Mouse (Mus musculus) lung, postnatal 0 days (tissue): ENCODE measurements around the gene Rab40b. TPM values are rescaled to one million over a fixed set of nuclear protein-coding genes. Genes with fewer than 3 reads are reported as not detected.

Experiments used
- ATAC-seq: fragments of 200-750 bp; cut with Nextera tagmentation; 2 replicates; pipeline ENCODE4 v1.8.0; 2017; ENCODE audit warnings: moderate library complexity
- DNase-seq: peaks from one replicate; pipeline ENCODE4 v3.0.0-alpha.2; 2016; ENCODE audit warnings: low spot score
- H3K27ac ChIP-seq: fragments of 300-500 bp; sonication (generic); 2 replicates; pipeline ENCODE4 v1.5.1; 2014; ENCODE audit warnings: antibody characterized with exemption, mild to moderate bottlenecking, low read length, mixed read lengths
- H3K27me3 ChIP-seq: fragments of 300-500 bp; sonication (generic); replicated peaks from 2 replicates; pipeline ENCODE4 v1.6.1; 2014; ENCODE audit warnings: low read length, mixed read lengths; ENCODE audit not compliant: insufficient read depth
- H3K36me3 ChIP-seq: fragments of 300-500 bp; sonication (generic); 2 replicates; pipeline ENCODE4 v1.6.1; 2014; ENCODE audit warnings: low read length, mixed read lengths; ENCODE audit not compliant: insufficient read depth
- H3K4me1 ChIP-seq: fragments of 300-500 bp; sonication (generic); 2 replicates; pipeline ENCODE4 v1.6.1; 2014; ENCODE audit warnings: antibody characterized with exemption, low read depth, low read length, mixed read lengths; ENCODE audit not compliant: insufficient read depth
- H3K4me2 ChIP-seq: fragments of 300-500 bp; sonication (generic); replicated peaks from 2 replicates; pipeline ENCODE4 v1.6.1; 2014; ENCODE audit warnings: low read depth, mild to moderate bottlenecking, low read length, moderate library complexity, mixed read lengths
- H3K4me3 ChIP-seq: fragments of 300-500 bp; sonication (generic); 2 replicates; pipeline ENCODE4 v1.5.1; 2014; ENCODE audit warnings: low read depth, low read length
- H3K9ac ChIP-seq: fragments of 300-500 bp; sonication (generic); replicated peaks from 2 replicates; pipeline ENCODE4 v1.6.1; 2014; ENCODE audit warnings: low read depth, mild to moderate bottlenecking
- H3K9me3 ChIP-seq: fragments of 300-500 bp; sonication (generic); 2 replicates; pipeline ENCODE4 v1.6.1; 2016; ENCODE audit warnings: low read length, mixed read lengths
- CTCF ChIP-seq: IDR thresholded peaks from 2 replicates; pipeline ENCODE4 v1.5.1; 2016; ENCODE audit warnings: antibody characterized with exemption, mild to moderate bottlenecking
- EP300 ChIP-seq: IDR thresholded peaks from 2 replicates; pipeline ENCODE4 v1.6.1; 2016; ENCODE audit warnings: antibody characterized with exemption, mild to moderate bottlenecking, control low read depth
- WGBS: fragments of 180-500 bp; shearing (Covaris S2); extraction: QIAGEN DNeasy Blood & Tissue Kit; methylation state at CpG from one replicate; pipeline ENCODE4 v1.1.7; 2014; 5-methylcytosine and 5-hydroxymethylcytosine counted together
- polyA plus RNA-seq: library from polyadenylated mRNA; unstranded; fragments of >200 nt; fragmentation: Nextera tagmentation; extraction: Ambion mirVana; gene quantifications from 2 replicates; pipeline ENCODE4 v1.2.1, GENCODE M21; 2015

Rab40b gene
- polyA plus RNA-seq, 1 experiment from 2014 or later, result 4.0 TPM

- no peaks in the 10 kb centered on the region for H3K9me3 ChIP-seq
- ATAC-seq (peak; percentile 100), DNase-seq (peak; percentile 99)
- peak within 1 kb of the TSS; percentile 70 for H3K9ac ChIP-seq
- H3K27ac ChIP-seq, result peak within 1 kb of the TSS; percentile 68
- H3K4me3 ChIP-seq, result peak within 1 kb of the TSS; percentile 78
- no peaks in the 10 kb centered on the region for H3K27me3 ChIP-seq
- H3K4me1 ChIP-seq, result peaks cover 4% of the 10 kb centered on the region; the same call in 1 of the 2 replicates
- H3K4me2 ChIP-seq, result peak within 1 kb of the TSS; percentile 93
- 2% methylated on average over 28 of the region's 28 CpGs for WGBS
- no peaks in the 10 kb centered on the region for H3K36me3 ChIP-seq
- no peak for TF ChIP-seq EP300
- peak; percentile 55 for TF ChIP-seq CTCF
Observed at GRCm38 (mm10) chr11:121420830-121421552, 32.9 kb upstream of the Rab40b start, which contains the start of gene Fn3krp. TSS of gene Fn3krp (plus strand) at chr11:121421401.

GRCm38 (mm10) chr11:121420379-121420778 lies 32.3 kb upstream of the Rab40b start:
- no peak for TF ChIP-seq EP300
- TF ChIP-seq CTCF, result no peak
- peak overlapping the region; percentile 93; the same call in 1 of the 2 replicates for H3K4me2 ChIP-seq
- ATAC-seq (no peak), DNase-seq (no peak)
- H3K4me1 ChIP-seq, result peaks cover 4% of the 10 kb centered on the region; the same call in 1 of the 2 replicates
- H3K9ac ChIP-seq, result no peak overlapping the region
- WGBS, result 49% methylated on average over 5 of the region's 5 CpGs
- no peaks in the 10 kb centered on the region for H3K36me3 ChIP-seq
- H3K9me3 ChIP-seq, result no peaks in the 10 kb centered on the region
- no peak overlapping the region for H3K4me3 ChIP-seq
- H3K27me3 ChIP-seq, result no peaks in the 10 kb centered on the region
- H3K27ac ChIP-seq, result no peak overlapping the region

GRCm38 (mm10) chr11:121418932-121419331 lies 30.9 kb upstream of the Rab40b start:
- WGBS, result 43% methylated on average over 2 of the region's 2 CpGs
- Histone ChIP-seq H3K4me3 (no peak overlapping the region), H3K36me3 (no peaks in the 10 kb centered on the region), H3K27ac (no peak overlapping the region), H3K4me2 (no peak overlapping the region), H3K4me1 (peaks cover 4% of the 10 kb centered on the region; the same call in 1 of the 2 replicates), H3K27me3 (no peaks in the 10 kb centered on the region), H3K9me3 (no peaks in the 10 kb centered on the region), H3K9ac (no peak overlapping the region)
- TF ChIP-seq CTCF, result no peak
- no peak for TF ChIP-seq EP300
- no peak for DNase-seq
- no peak for ATAC-seq

GRCm38 (mm10) chr11:121417971-121418370 lies 29.9 kb upstream of the Rab40b start:
- ATAC-seq, result no peak
- Histone ChIP-seq H3K36me3 (no peaks in the 10 kb centered on the region), H3K4me3 (no peak overlapping the region), H3K9me3 (no peaks in the 10 kb centered on the region), H3K4me2 (no peak overlapping the region), H3K27ac (no peak overlapping the region), H3K27me3 (no peaks in the 10 kb centered on the region), H3K9ac (no peak overlapping the region), H3K4me1 (peaks cover 4% of the 10 kb centered on the region; the same call in 1 of the 2 replicates)
- no peak for DNase-seq
- no peak for TF ChIP-seq EP300
- no peak for TF ChIP-seq CTCF
- WGBS, result 82% methylated on average over 5 of the region's 5 CpGs

- H3K27ac ChIP-seq, result no peak overlapping the region
- H3K9ac ChIP-seq, result no peak overlapping the region
- no peaks in the 10 kb centered on the region for H3K27me3 ChIP-seq
- no peaks in the 10 kb centered on the region for H3K4me1 ChIP-seq
- no peaks in the 10 kb centered on the region for H3K9me3 ChIP-seq
- ATAC-seq (peak; percentile 33; the same call in 1 of the 2 replicates), DNase-seq (peak; percentile 31)
- TF ChIP-seq EP300 (no peak), CTCF (no peak)
- H3K4me3 ChIP-seq, result no peak overlapping the region
- H3K4me2 ChIP-seq, result no peak overlapping the region
- WGBS, result 23% methylated on average over 5 of the region's 5 CpGs
- H3K36me3 ChIP-seq, result no peaks in the 10 kb centered on the region
Observed at GRCm38 (mm10) chr11:121415351-121415750, 27.3 kb upstream of the Rab40b start.

- WGBS, result 68% methylated on average over 5 of the region's 5 CpGs
- Histone ChIP-seq H3K4me2 (no peak overlapping the region), H3K9me3 (no peaks in the 10 kb centered on the region), H3K27me3 (no peaks in the 10 kb centered on the region), H3K4me1 (no peaks in the 10 kb centered on the region), H3K9ac (no peak overlapping the region), H3K4me3 (no peak overlapping the region), H3K27ac (no peak overlapping the region), H3K36me3 (no peaks in the 10 kb centered on the region)
- no peak for ATAC-seq
- TF ChIP-seq CTCF (no peak), EP300 (no peak)
- no peak for DNase-seq
Observed at GRCm38 (mm10) chr11:121414762-121415161, 26.7 kb upstream of the Rab40b start.
